Mouse (Mus musculus) ES-CJ7 (cell line): ENCODE data around the gene Gpr157.

Experiments
- DNase-seq: peaks from one replicate; pipeline ENCODE4 v3.0.0; 2011; ENCODE audit warnings: low read depth, low spot score

Gene Gpr157

DNA sequence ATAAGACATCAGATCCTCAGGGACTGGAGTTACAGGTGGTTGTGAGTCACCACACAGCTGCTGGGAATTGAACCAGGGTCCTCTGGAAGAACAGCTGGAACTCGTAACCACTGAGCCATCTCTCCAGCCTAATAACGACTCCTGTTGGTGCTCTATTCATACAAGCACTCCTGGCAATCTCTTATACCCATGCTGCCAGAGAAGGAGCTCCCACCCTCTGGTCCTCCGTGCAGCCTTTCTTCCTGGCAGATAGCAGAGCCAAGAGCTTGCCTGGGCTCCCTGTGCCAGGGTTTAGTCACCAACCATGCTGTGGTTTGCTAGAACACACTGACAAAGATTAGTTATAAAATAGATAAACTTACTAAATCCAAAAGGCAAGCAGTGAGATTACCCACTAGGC, 22.5 kb downstream of the Gpr157 start:
- DNase-seq: no peak

- DNase-seq: no peak
These were observed 23.2 kb downstream of the Gpr157 start for GRCm38 (mm10) chr4:150110373-150110772.

GRCm38 (mm10) chr4:150112867-150113266, 25.7 kb downstream of the Gpr157 start:
- peak; percentile 77 for DNase-seq

- DNase-seq: no peak
These were observed 27.4 kb downstream of the Gpr157 start for GRCm38 (mm10) chr4:150114505-150115061.

GRCm38 (mm10) chr4:150117311-150117710, 30.1 kb downstream of the Gpr157 start:
- no peak for DNase-seq

GRCm38 (mm10) chr4:150118163-150118562, 31.0 kb downstream of the Gpr157 start:
- peak; percentile 50 for DNase-seq

GRCm38 (mm10) chr4:150119055-150119454, 31.9 kb downstream of the Gpr157 start, which contains the start of gene Slc2a5:
Gene Slc2a5 (plus strand): TSS chr4:150119283.
- DNase-seq: peak; percentile 88

DNA sequence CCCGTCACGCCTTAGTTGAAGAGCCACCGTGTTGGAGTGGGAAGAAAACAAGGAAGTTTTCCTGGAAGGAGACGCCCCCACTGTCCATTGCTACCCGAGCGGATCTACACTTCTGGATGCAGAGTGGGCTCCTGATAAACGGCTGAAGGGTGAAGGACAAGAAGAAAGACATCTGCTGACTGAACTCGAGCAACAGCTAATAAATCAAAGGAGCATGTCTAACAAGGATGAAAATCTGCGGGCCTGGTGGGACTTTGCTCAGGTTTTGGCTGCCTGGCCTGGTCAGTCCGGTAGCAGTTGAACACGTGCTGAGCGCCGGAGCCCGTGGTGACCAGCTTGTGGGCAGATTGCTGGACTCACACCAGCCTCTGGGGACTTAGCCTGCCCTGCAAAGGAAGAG, 32.5 kb downstream of the Gpr157 start:
- DNase-seq: no peak

DNA sequence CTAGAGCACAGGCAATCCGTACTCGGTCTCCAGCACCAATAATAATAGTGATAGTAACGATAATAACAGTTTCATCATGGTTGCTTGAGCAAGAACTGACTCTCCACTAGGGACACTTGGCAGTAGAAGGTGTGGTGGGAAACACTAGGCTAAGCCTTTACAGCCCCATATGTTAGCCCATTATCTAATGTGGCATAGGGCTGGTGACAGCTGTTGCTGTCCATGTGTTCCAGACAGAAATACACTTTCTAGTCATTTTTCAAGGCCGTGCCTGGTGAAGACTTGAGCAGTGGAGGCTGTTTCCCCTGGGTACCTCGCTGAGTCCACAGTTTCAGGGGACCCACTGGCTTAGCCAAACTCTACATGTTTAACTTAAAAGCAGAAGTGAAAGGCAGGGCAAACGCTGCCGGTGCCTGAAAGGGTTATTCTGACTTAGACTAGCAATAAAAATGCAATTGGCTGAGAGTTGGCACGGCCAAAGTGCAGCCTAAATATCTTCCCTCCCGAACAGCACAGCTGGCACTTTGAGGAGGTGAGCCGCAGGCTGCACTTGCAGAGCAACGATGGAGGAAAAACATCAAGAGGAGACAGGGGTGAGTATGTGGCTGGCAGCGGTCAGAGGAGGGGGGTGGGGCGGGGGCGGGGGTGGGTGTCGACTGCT, 33.1 kb downstream of the Gpr157 start:
- DNase-seq: no peak

DNA sequence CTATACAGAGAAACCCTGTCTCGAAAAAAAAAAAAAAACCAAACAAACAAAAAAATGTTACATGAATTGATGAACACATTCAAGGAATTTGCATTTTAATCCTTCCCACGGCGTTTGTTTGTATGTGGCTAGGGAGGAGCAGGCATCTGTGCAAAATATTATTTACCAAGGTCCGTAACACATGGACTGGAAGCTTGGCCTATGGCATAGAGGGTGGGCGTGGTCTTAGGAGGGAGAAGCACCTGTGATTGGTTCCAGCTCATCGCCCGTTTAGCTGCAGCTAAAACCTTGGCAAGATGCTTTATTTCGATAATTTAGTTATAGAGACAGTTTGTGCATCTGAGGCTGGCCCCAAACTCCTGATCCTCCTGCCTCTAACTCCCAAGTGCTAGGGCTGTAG, 34.3 kb downstream of the Gpr157 start:
- DNase-seq: no peak

DNA sequence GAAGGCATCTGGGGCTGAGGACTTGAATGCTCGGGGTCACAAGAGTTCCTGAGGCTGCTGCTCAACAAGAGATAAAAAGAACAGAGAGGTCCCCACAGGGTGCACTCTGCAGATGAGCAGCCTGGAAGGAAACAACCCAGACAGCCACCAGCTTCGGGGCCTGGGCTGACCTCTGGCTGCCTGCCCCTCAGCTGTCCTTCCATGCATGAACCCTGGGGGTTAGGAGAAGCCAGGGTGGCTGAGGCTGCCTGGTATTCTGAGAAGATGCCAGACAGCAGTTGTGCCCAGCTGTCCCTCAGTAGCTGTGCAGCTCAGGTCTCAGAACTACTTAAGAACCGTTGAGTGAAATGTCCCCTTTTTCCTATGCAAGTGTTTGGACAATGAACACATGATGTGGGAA, 35.3 kb downstream of the Gpr157 start:
- DNase-seq: no peak

- DNase-seq: no peak
These were observed 39.2 kb downstream of the Gpr157 start for GRCm38 (mm10) chr4:150126373-150126772.

DNA sequence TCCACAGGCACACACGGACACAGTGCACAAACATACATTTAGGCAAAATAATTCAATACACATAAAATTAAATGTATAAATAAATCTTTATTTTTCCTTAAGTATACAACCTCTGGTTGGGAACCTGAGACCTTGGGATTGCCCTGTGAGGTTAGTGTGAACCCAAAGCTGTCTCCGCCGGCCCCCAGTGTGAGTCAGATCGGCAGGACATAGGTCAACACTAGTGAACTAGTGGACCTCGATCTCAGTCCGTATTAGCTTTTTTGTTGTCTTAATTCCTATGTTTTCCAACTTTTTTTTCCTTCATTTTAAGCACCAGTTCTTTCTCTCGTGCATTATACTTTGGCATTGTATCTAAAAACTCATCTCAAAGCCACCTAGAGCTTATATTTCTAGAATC, 40.7 kb downstream of the Gpr157 start:
- no peak for DNase-seq

- no peak for DNase-seq
These were observed 41.4 kb downstream of the Gpr157 start for GRCm38 (mm10) chr4:150128571-150128970.

DNA sequence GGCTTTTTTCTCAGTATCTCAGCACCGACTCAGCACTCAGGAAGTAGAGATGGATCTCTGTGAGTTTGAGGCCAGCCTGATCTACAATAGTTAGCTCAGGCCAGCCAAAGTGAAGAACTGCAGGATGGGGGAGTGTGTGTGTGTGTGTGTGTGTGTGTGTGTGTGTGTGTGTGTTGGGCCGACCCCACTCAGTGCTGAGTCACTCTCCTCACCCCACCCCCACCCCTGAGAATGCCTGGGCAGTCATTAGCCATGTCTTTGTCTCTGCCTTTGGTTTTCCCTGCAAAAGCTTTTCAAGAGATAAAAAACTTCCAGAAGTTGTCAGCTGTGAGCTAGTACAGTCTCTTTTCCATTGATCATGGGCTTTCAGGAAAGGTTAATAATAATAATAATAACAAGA, 43.5 kb downstream of the Gpr157 start:
- DNase-seq: peak; percentile 65

DNA sequence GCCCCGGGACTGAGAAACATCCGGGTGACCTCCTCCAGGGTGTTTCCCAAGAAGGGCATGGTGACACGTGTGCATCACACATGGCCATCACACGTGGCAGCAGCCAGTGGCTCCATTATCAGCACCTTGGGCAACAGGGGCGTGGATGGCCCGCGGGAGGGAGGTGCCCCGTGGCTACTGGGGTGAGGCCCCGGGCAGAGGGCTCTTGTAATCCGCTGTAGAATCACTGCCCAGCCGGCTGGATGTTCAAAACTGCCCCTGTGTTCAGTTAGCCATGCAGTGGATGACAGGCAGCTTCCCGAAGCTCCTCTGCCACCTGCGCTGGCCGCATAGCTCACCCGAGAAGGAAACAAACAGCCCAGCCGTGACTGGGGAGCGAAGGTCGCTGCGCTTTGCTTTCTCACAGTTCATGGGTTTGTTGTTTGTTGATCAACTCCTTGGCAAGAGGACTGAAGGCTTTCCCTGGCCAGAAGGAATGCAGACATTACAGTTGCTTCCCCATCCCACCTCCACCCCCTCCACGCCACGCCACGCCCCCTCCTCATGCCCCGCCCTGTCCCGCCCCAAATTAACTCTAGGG, 45.6 kb downstream of the Gpr157 start:
- peak; percentile 45 for DNase-seq

- DNase-seq: no peak
These were observed 48.1 kb downstream of the Gpr157 start for GRCm38 (mm10) chr4:150135254-150135653.

GRCm38 (mm10) chr4:150136693-150137092, 49.5 kb downstream of the Gpr157 start:
- DNase-seq: peak; percentile 82

GRCm38 (mm10) chr4:150137368-150138083, 50.4 kb downstream of the Gpr157 start:
- no peak for DNase-seq

- peak; percentile 95 for DNase-seq
These were observed 50.9 kb downstream of the Gpr157 start for GRCm38 (mm10) chr4:150138084-150138543.

DNA sequence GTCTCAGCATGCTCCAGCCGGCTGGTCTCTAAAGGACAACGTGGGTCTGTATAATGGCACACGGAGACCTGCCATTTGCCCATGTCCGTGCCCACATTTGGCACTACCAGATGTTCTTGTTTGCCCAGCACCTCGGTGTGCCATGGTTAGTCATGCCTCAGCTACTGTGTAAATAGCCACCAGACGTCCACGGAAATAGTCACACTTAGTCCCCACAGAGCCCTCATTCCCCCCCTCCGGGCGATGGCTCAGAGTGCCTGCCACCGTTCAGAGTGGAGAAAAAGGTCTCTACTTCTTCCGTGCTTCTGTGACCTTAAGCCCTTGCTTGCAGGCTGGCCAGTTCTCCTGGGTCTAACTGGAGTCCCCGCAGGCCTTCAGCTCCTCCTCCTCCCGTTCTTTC, 51.9 kb downstream of the Gpr157 start:
- DNase-seq: no peak

GRCm38 (mm10) chr4:150140346-150140745, 53.2 kb downstream of the Gpr157 start:
- DNase-seq: no peak
